Mouse (Mus musculus) C3H10T1/2 (cell line): ENCODE results near the gene Olfr557. TPM values are rescaled to one million over a fixed set of nuclear protein-coding genes. Genes with fewer than 3 reads are reported as not detected.

Experiments used
- polyA plus RNA-seq, 2 experiments: library from polyadenylated mRNA; unstranded; fragments of >200 nt; fragmentation: generic; extraction: Trizol; gene quantifications; one replicate each; pipeline ENCODE4 v1.2.1; 2012; ENCODE audit warnings: missing spikeins in 2 of 2

Gene Olfr557
- polyA plus RNA-seq = not detected

GRCm38 (mm10) chr7:102695358-102696125 lies at the start of gene Olfr557:
Gene Olfr557 (plus strand): TSS chr7:102695910.

GRCm38 (mm10) chr7:102658523-102658922 lies 37.2 kb upstream of the Olfr557 start, which contains the start of gene Olfr555:
Gene Olfr555 (plus strand): TSS chr7:102658823.

GRCm38 (mm10) chr7:102664599-102664998 lies 31.1 kb upstream of the Olfr557 start, which contains the start of gene Olfr556:
Gene Olfr556 (plus strand): TSS chr7:102664899.

GRCm38 (mm10) chr7:102686944-102687501 lies 8.7 kb upstream of the Olfr557 start, which contains the start of gene Trim68:
Gene Trim68 (minus strand): TSS chr7:102687327.

GRCm38 (mm10) chr7:102701915-102702314 lies 6.2 kb downstream of the Olfr557 start, which contains the start of gene Olfr558:
Gene Olfr558 (plus strand): TSS chr7:102702215.

GRCm38 (mm10) chr7:102718970-102719369 lies 23.3 kb downstream of the Olfr557 start, which contains the start of gene Olfr33:
Gene Olfr33 (minus strand): TSS chr7:102719070.

GRCm38 (mm10) chr7:102727391-102727790 lies 31.7 kb downstream of the Olfr557 start, which contains the start of gene Olfr559:
Gene Olfr559 (minus strand): TSS chr7:102727491.

Other genes starting within 250 kb of the Olfr557 start
- gene Olfr543, start 214.2 kb upstream of the Olfr557 start, polyA plus RNA-seq = under 1 TPM in 1 of 2 experiments, not detected in 1; 0.12 TPM
- gene Olfr544, start 207.6 kb upstream of the Olfr557 start, polyA plus RNA-seq = under 1 TPM in 1 of 2 experiments, not detected in 1; 0.04 TPM
- gene Olfr545, start 196.3 kb upstream of the Olfr557 start, polyA plus RNA-seq = not detected
- gene Olfr547, start 161.2 kb upstream of the Olfr557 start, polyA plus RNA-seq = not detected
- gene Olfr548-ps1, start 155.0 kb upstream of the Olfr557 start, polyA plus RNA-seq = not detected
- not detected for gene Olfr549, start 146.0 kb upstream of the Olfr557 start, polyA plus RNA-seq
- gene Trim21, start 130.4 kb upstream of the Olfr557 start, polyA plus RNA-seq = 1 to 10 TPM in 1 of 2 experiments, under 1 TPM in 1; 0.23 to 3.9 TPM
- not detected for gene Olfr550, start 124.5 kb upstream of the Olfr557 start, polyA plus RNA-seq
- gene Olfr551, start 104.0 kb upstream of the Olfr557 start, polyA plus RNA-seq = not detected
- gene Olfr552, start 98.1 kb upstream of the Olfr557 start, polyA plus RNA-seq = not detected
- not detected for gene Olfr553, start 77.7 kb upstream of the Olfr557 start, polyA plus RNA-seq
- gene Olfr554, start 57.5 kb upstream of the Olfr557 start, polyA plus RNA-seq = not detected
- gene Olfr555, start 37.1 kb upstream of the Olfr557 start, polyA plus RNA-seq = not detected
- gene Olfr556, start 31.0 kb upstream of the Olfr557 start, polyA plus RNA-seq = not detected
- gene Trim68, start 8.6 kb upstream of the Olfr557 start, polyA plus RNA-seq = 1 to 10 TPM in 1 of 2 experiments, under 1 TPM in 1; 0.36 to 3.6 TPM
- not detected for gene Olfr558, start 6.3 kb downstream of the Olfr557 start, polyA plus RNA-seq
- not detected for gene Olfr33, start 23.2 kb downstream of the Olfr557 start, polyA plus RNA-seq
- not detected for gene Olfr559, start 31.6 kb downstream of the Olfr557 start, polyA plus RNA-seq
- not detected for gene Olfr560, start 63.5 kb downstream of the Olfr557 start, polyA plus RNA-seq
- not detected for gene Olfr78, start 63.6 kb downstream of the Olfr557 start, polyA plus RNA-seq
- not detected for gene Olfr561, start 75.3 kb downstream of the Olfr557 start, polyA plus RNA-seq
- not detected for gene Olfr564, start 107.6 kb downstream of the Olfr557 start, polyA plus RNA-seq
- not detected for gene Olfr566, start 162.9 kb downstream of the Olfr557 start, polyA plus RNA-seq
- not detected for gene Olfr568, start 181.2 kb downstream of the Olfr557 start, polyA plus RNA-seq
- not detected for gene Olfr569, start 195.0 kb downstream of the Olfr557 start, polyA plus RNA-seq
- gene Olfr570, start 198.7 kb downstream of the Olfr557 start, polyA plus RNA-seq = not detected
- not detected for gene Olfr571, start 221.6 kb downstream of the Olfr557 start, polyA plus RNA-seq
- gene Olfr572, start 228.5 kb downstream of the Olfr557 start, polyA plus RNA-seq = not detected
- gene Olfr573-ps1, start 246.7 kb downstream of the Olfr557 start, polyA plus RNA-seq = not detected